Mouse (Mus musculus): Measurements from ENCODE around the gene Cysltr2. TPM values are rescaled to one million over a fixed set of nuclear protein-coding genes. Genes with fewer than 3 reads are reported as not detected.

The Cysltr2 gene
- polyA plus RNA-seq, 1 experiment: not detected

- no peaks in the 10 kb centered on the region for H3K79me2 ChIP-seq (ENCODE audit: control insufficient read depth, insufficient read depth)
- H3K79me3 ChIP-seq (ENCODE audit: low read depth): no peaks in the 10 kb centered on the region
- no peaks in the 10 kb centered on the region for H3K27me3 ChIP-seq (ENCODE audit: control insufficient read depth, insufficient read depth, insufficient read length)
- H3K4me3 ChIP-seq (ENCODE audit: insufficient read depth, poor library complexity, severe bottlenecking): no peak overlapping the region
- no peaks in the 10 kb centered on the region for H3K36me3 ChIP-seq (ENCODE audit: control insufficient read depth, insufficient read depth)
- TF ChIP-seq MAX (IDR thresholded peaks at IDR 0.05) (no peak), CTCF (IDR thresholded peaks at IDR 0.05; ENCODE audit: control insufficient read depth, insufficient read depth, insufficient read length) (no peak), CEBPB (IDR thresholded peaks at IDR 0.05; ENCODE audit: low read depth) (no peak), MYOG (IDR thresholded peaks at IDR 0.05; ENCODE audit: control insufficient read depth, extremely low read depth, insufficient read length) (no peak), USF1 (IDR thresholded peaks at IDR 0.05; ENCODE audit: low read depth) (no peak), MYOD1 (IDR thresholded peaks at IDR 0.05; ENCODE audit: control insufficient read depth, insufficient read length, low read depth) (no peak), FOSL1 (IDR thresholded peaks at IDR 0.05; ENCODE audit: insufficient read depth, low read length, poor library complexity, severe bottlenecking) (no peak)
- no peak overlapping the region for H3ac ChIP-seq (ENCODE audit: control insufficient read depth, insufficient read length, low read depth)
Measured at GRCm38 (mm10) chr14:73015386-73015785, 33.5 kb downstream of the Cysltr2 start.

- H3ac ChIP-seq (ENCODE audit: control insufficient read depth, insufficient read length, low read depth): no peak overlapping the region
- no peaks in the 10 kb centered on the region for H3K27me3 ChIP-seq (ENCODE audit: control insufficient read depth, insufficient read depth, insufficient read length)
- TF ChIP-seq MYOD1 (IDR thresholded peaks at IDR 0.05; ENCODE audit: control insufficient read depth, insufficient read length, low read depth) (peak; percentile 92), CTCF (IDR thresholded peaks at IDR 0.05; ENCODE audit: control insufficient read depth, insufficient read depth, insufficient read length) (no peak)
- no peaks in the 10 kb centered on the region for H3K36me3 ChIP-seq (ENCODE audit: control insufficient read depth, insufficient read depth)
- no peaks in the 10 kb centered on the region for H3K79me2 ChIP-seq (ENCODE audit: control insufficient read depth, insufficient read depth)
- no peak overlapping the region for H3K4me3 ChIP-seq (ENCODE audit: insufficient read depth, poor library complexity, severe bottlenecking)
- no peaks in the 10 kb centered on the region for H3K79me3 ChIP-seq (ENCODE audit: low read depth)
Measured at GRCm38 (mm10) chr14:73013723-73014544, 35.0 kb downstream of the Cysltr2 start.

- H3K79me3 ChIP-seq (ENCODE audit: low read depth): no peaks in the 10 kb centered on the region
- H3K36me3 ChIP-seq (ENCODE audit: control insufficient read depth, insufficient read depth): no peaks in the 10 kb centered on the region
- no peaks in the 10 kb centered on the region for H3K27me3 ChIP-seq (ENCODE audit: control insufficient read depth, insufficient read depth, insufficient read length)
- no peak overlapping the region for H3ac ChIP-seq (ENCODE audit: control insufficient read depth, insufficient read length, low read depth)
- H3K79me2 ChIP-seq (ENCODE audit: control insufficient read depth, insufficient read depth): no peaks in the 10 kb centered on the region
- no peak overlapping the region for H3K4me3 ChIP-seq (ENCODE audit: insufficient read depth, poor library complexity, severe bottlenecking)
- TF ChIP-seq CEBPB (IDR thresholded peaks at IDR 0.05; ENCODE audit: low read depth) (no peak), USF1 (IDR thresholded peaks at IDR 0.05; ENCODE audit: low read depth) (no peak), CTCF (IDR thresholded peaks at IDR 0.05; ENCODE audit: control insufficient read depth, insufficient read depth, insufficient read length) (no peak), MYOD1 (IDR thresholded peaks at IDR 0.05; ENCODE audit: control insufficient read depth, insufficient read length, low read depth) (no peak), FOSL1 (IDR thresholded peaks at IDR 0.05; ENCODE audit: insufficient read depth, low read length, poor library complexity, severe bottlenecking) (no peak), MAX (IDR thresholded peaks at IDR 0.05) (no peak), MYOG (IDR thresholded peaks at IDR 0.05; ENCODE audit: control insufficient read depth, extremely low read depth, insufficient read length) (no peak)
Measured at GRCm38 (mm10) chr14:73001814-73002213, 47.1 kb downstream of the Cysltr2 start.

- H3K4me3 ChIP-seq (ENCODE audit: insufficient read depth, poor library complexity, severe bottlenecking): no peak overlapping the region
- H3K79me3 ChIP-seq (ENCODE audit: low read depth): no peaks in the 10 kb centered on the region
- TF ChIP-seq MAX (IDR thresholded peaks at IDR 0.05) (no peak), CTCF (IDR thresholded peaks at IDR 0.05; ENCODE audit: control insufficient read depth, insufficient read depth, insufficient read length) (peak; percentile 21), CEBPB (IDR thresholded peaks at IDR 0.05; ENCODE audit: low read depth) (no peak)
Measured at GRCm38 (mm10) chr14:73000325-73000724, 48.6 kb downstream of the Cysltr2 start.

GRCm38 (mm10) chr14:72998111-72998510, 50.8 kb downstream of the Cysltr2 start:
- H3ac ChIP-seq (ENCODE audit: control insufficient read depth, insufficient read length, low read depth): no peak overlapping the region
- no peaks in the 10 kb centered on the region for H3K79me3 ChIP-seq (ENCODE audit: low read depth)
- no peaks in the 10 kb centered on the region for H3K27me3 ChIP-seq (ENCODE audit: control insufficient read depth, insufficient read depth, insufficient read length)
- no peak overlapping the region for H3K4me3 ChIP-seq (ENCODE audit: insufficient read depth, poor library complexity, severe bottlenecking)
- H3K36me3 ChIP-seq (ENCODE audit: control insufficient read depth, insufficient read depth): no peaks in the 10 kb centered on the region
- H3K79me2 ChIP-seq (ENCODE audit: control insufficient read depth, insufficient read depth): no peaks in the 10 kb centered on the region
- TF ChIP-seq MAX (IDR thresholded peaks at IDR 0.05) (no peak), CEBPB (IDR thresholded peaks at IDR 0.05; ENCODE audit: low read depth) (no peak), USF1 (IDR thresholded peaks at IDR 0.05; ENCODE audit: low read depth) (no peak)

More at GRCm38 (mm10) chr14:73000325-73000724, 48.6 kb downstream of the Cysltr2 start:
- Histone ChIP-seq H3K36me3 (ENCODE audit: control insufficient read depth, insufficient read depth) (no peaks in the 10 kb centered on the region), H3K27me3 (ENCODE audit: control insufficient read depth, insufficient read depth, insufficient read length) (no peaks in the 10 kb centered on the region), H3K79me2 (ENCODE audit: control insufficient read depth, insufficient read depth) (no peaks in the 10 kb centered on the region), H3ac (ENCODE audit: control insufficient read depth, insufficient read length, low read depth) (no peak overlapping the region)

- Histone ChIP-seq H3K79me3 (ENCODE audit: low read depth) (no peaks in the 10 kb centered on the region), H3K27me3 (ENCODE audit: control insufficient read depth, insufficient read depth, insufficient read length) (no peaks in the 10 kb centered on the region), H3K4me3 (ENCODE audit: insufficient read depth, poor library complexity, severe bottlenecking) (no peak overlapping the region), H3K79me2 (ENCODE audit: control insufficient read depth, insufficient read depth) (no peaks in the 10 kb centered on the region), H3ac (ENCODE audit: control insufficient read depth, insufficient read length, low read depth) (no peak overlapping the region), H3K36me3 (ENCODE audit: control insufficient read depth, insufficient read depth) (no peaks in the 10 kb centered on the region)
- TF ChIP-seq MAX (IDR thresholded peaks at IDR 0.05) (no peak), FOSL1 (IDR thresholded peaks at IDR 0.05; ENCODE audit: insufficient read depth, low read length, poor library complexity, severe bottlenecking) (no peak), CTCF (IDR thresholded peaks at IDR 0.05; ENCODE audit: control insufficient read depth, insufficient read depth, insufficient read length) (no peak), CEBPB (IDR thresholded peaks at IDR 0.05; ENCODE audit: low read depth) (no peak), MYOD1 (IDR thresholded peaks at IDR 0.05; ENCODE audit: control insufficient read depth, insufficient read length, low read depth) (no peak), USF1 (IDR thresholded peaks at IDR 0.05; ENCODE audit: low read depth) (no peak), MYOG (IDR thresholded peaks at IDR 0.05; ENCODE audit: control insufficient read depth, extremely low read depth, insufficient read length) (no peak)
Measured at GRCm38 (mm10) chr14:72986044-72986443, 62.9 kb downstream of the Cysltr2 start.

Measured in C2C12 (cell line).